Mouse (Mus musculus): ENCODE data around the gene Cercam. TPM values are rescaled to one million over a fixed set of nuclear protein-coding genes. Genes with fewer than 3 reads are reported as not detected.

Gene Cercam
- polyA plus RNA-seq, 1 experiment from 2014 or later, result 42.5 TPM

- Histone ChIP-seq H3K4me1 (peaks cover 6% of the 10 kb centered on the region), H3K36me3 (peaks cover 56% of the 10 kb centered on the region), H3K4me3 (no peak overlapping the region), H3K27me3 (ENCODE audit: low read depth, poor library complexity, severe bottlenecking) (no peaks in the 10 kb centered on the region), H3K9me3 (replicated peaks) (no peaks in the 10 kb centered on the region), H3K27ac (replicated peaks) (no peak overlapping the region)
- no peak for DNase-seq (ENCODE audit: low spot score)
- WGBS, result 96% methylated on average over 6 of the region's 6 CpGs
These were observed 62.2 kb downstream of the Cercam start for GRCm38 (mm10) chr2:29931194-29931593.

Small RNAs within 50 kb of the gene (microRNA-seq; reads per million reads assigned to microRNA genes)
- gene Mir219a-2, result 1.8 reads per million
- not detected for gene Mir219b

Other genes with a start within 250 kb of the Cercam start
- gene Rapgef1, start 249.4 kb upstream of the Cercam start, polyA plus RNA-seq (2016; fragmentation: Nextera tagmentation; extraction: Ambion mirVana), result 14.4 and 15.4 TPM in 2 replicates
- gene Gm13420, start 117.5 kb upstream of the Cercam start, polyA plus RNA-seq (2016; fragmentation: Nextera tagmentation; extraction: Ambion mirVana), result not detected in 2 replicates
- gene Gm13547, start 109.9 kb upstream of the Cercam start, polyA plus RNA-seq (2016; fragmentation: Nextera tagmentation; extraction: Ambion mirVana), result 0.56 TPM in 1 of 2 replicates, not detected in the other
- 48.1 and 48.6 TPM in 2 replicates for gene Coq4, start 81.7 kb upstream of the Cercam start, polyA plus RNA-seq (2016; fragmentation: Nextera tagmentation; extraction: Ambion mirVana)
- gene Trub2, start 80.7 kb upstream of the Cercam start, polyA plus RNA-seq (2016; fragmentation: Nextera tagmentation; extraction: Ambion mirVana), result 54.2 and 62.4 TPM in 2 replicates
- gene Slc27a4, start 66.5 kb upstream of the Cercam start, polyA plus RNA-seq (2016; fragmentation: Nextera tagmentation; extraction: Ambion mirVana), result 16.9 and 18.1 TPM in 2 replicates
- 22.3 TPM in 2 replicates for gene Urm1, start 49.1 kb upstream of the Cercam start, polyA plus RNA-seq (2016; fragmentation: Nextera tagmentation; extraction: Ambion mirVana)
- 116 and 133 TPM in 2 replicates for gene Odf2, start 20.1 kb downstream of the Cercam start, polyA plus RNA-seq (2016; fragmentation: Nextera tagmentation; extraction: Ambion mirVana)
- gene Gle1, start 66.3 kb downstream of the Cercam start, polyA plus RNA-seq (2016; fragmentation: Nextera tagmentation; extraction: Ambion mirVana), result 70.2 and 70.4 TPM in 2 replicates
- 91.7 and 116 TPM in 2 replicates for gene Sptan1, start 96.4 kb downstream of the Cercam start, polyA plus RNA-seq (2016; fragmentation: Nextera tagmentation; extraction: Ambion mirVana)
- gene Wdr34, start 179.7 kb downstream of the Cercam start, polyA plus RNA-seq (2016; fragmentation: Nextera tagmentation; extraction: Ambion mirVana), result 26.6 and 30.5 TPM in 2 replicates
- gene Set, start 188.2 kb downstream of the Cercam start, polyA plus RNA-seq (2016; fragmentation: Nextera tagmentation; extraction: Ambion mirVana), result 777 and 858 TPM in 2 replicates
- 12.1 and 13.5 TPM in 2 replicates for gene Pkn3, start 208.5 kb downstream of the Cercam start, polyA plus RNA-seq (2016; fragmentation: Nextera tagmentation; extraction: Ambion mirVana)
- gene Zdhhc12, start 224.5 kb downstream of the Cercam start, polyA plus RNA-seq (2016; fragmentation: Nextera tagmentation; extraction: Ambion mirVana), result 36.8 and 41.9 TPM in 2 replicates

Measured in midbrain, embryonic 10.5 days (tissue).